Mouse (Mus musculus): ENCODE measurements around the gene Top2b. TPM values are rescaled to one million over a fixed set of nuclear protein-coding genes. Genes with fewer than 3 reads are reported as not detected.

The Top2b gene
- total RNA-seq (2021): 100 to 1,000 TPM in 1 of 2 experiments, 10 to 100 TPM in 1; 97.4 to 105 TPM

- peak; percentile 98 for DNase-seq
Measured at GRCm38 (mm10) chr14:16364878-16365337, at the start of gene Top2b. Gene Top2b (plus strand): TSS chr14:16365179.

DNA sequence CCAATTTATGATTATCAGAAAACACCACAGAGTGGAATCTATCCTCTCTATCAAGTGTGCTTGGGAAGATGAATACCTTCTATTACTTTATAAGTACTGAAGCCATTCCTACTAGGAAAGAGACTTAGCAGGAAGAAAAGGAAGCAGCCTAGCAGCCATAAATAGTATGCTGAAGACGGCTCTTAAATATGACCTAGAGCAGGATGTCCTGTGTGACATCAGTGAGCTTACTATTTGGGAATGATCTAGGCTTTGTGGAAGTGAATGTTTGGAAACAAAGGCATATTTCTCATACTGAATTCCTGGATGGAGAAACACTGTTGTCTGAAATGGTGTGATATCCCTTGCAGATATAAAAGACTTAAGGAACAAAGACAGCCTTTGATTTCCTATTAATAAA lies 48.3 kb upstream of the Top2b start:
- DNase-seq: no peak

DNA sequence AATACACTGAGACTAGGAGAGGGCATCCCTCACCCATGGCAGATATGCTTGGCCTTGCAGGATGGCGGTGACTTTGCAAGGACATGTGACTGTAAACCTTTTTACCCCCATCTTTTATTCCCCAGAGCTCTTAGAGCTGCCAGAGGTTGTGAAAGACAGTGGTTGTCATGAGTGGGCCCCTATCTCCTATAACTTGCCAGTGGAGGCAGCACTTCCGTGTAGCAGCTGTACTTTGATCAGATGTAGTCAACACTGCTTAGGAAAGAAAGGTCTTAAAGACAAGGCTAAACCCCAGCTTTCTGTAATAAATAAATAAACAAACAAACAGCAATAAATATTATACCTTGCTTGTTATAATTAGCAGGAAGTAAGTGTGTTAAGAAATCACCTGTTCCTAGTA lies 45.2 kb upstream of the Top2b start:
- DNase-seq: no peak

DNA sequence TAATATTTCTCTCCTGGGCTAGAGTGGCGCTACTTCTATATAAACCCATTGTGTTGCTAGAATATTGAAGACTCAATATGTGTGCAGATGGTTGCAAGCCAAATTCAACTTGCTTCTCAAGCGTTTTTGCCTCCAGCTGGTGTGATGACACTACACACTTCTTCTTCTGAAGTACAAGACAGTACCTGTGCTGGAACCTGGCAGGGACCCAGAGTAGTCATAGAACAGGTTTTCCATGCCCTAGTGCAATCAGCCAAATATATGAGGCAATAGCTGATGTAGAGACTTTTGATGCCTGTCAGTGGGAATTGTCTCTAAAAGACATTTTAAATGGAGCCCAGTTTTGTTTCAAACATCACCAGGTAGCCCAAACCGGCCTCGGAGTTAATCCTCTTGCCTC lies 40.6 kb upstream of the Top2b start:
- no peak for DNase-seq

- no peak for DNase-seq
Measured at GRCm38 (mm10) chr14:16325208-16325607, 39.8 kb upstream of the Top2b start.

DNA sequence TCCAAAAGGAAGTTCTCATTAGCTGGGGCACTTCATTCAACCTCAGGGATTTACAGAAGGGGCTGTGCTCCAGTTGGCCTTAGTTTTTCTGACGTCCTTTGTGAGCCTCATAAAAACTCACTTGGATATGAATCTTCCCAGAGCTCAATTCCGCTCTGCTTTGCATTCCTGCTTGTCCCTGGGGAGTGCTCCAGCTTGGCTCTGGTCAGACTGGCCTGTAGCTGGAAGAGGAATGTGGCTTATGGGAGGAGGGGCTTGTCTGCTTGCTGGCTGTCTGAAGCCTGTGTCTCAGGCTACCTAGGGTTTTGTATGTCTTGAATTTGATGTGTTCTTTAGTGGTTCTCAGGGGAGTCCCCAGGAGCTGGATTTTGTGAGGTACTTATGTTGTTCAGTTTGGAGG lies 36.4 kb upstream of the Top2b start:
- peak; percentile 75 for DNase-seq

- DNase-seq: no peak
Measured at GRCm38 (mm10) chr14:16328959-16329480, 36.0 kb upstream of the Top2b start.

DNA sequence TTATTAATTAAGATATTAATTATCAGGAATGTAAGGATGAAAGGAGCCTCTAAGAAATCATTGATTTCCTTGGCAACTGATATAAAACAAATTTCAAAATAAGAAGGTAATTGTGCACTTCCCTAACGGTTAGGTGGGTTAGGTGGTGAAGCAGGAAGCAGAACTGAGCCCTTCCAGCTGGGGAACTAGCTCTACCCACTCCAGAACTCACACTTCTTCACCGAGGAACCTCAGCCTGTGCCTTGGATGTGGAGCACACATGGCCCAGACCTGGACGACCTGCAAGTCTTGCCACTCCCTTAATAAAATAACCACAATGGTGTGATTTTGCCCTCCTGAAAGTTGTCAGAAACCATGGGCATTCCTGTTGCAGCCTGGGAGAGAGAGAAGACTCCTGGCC lies 35.2 kb upstream of the Top2b start:
- no peak for DNase-seq

DNA sequence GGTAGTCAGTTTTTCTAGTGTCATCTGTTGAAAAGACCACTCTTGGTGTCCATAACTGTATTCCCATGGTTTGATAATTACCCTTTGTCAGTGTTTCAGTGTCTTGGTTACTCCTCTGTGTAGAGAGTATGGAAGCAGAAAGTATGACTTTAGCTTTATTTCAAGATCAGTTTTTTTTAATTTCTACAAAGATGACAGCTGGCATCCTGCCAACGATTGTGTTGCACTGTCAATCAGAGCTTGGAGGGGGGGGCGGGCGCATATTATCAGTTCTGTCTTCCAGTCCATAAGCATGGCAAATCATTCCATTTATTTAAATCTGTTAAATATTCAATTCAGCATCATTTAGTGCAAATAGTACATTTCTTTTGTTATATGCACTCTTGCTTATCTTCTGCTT lies 30.7 kb upstream of the Top2b start:
- no peak for DNase-seq

GRCm38 (mm10) chr14:16335835-16336417 lies 29.1 kb upstream of the Top2b start:
- DNase-seq: no peak

DNA sequence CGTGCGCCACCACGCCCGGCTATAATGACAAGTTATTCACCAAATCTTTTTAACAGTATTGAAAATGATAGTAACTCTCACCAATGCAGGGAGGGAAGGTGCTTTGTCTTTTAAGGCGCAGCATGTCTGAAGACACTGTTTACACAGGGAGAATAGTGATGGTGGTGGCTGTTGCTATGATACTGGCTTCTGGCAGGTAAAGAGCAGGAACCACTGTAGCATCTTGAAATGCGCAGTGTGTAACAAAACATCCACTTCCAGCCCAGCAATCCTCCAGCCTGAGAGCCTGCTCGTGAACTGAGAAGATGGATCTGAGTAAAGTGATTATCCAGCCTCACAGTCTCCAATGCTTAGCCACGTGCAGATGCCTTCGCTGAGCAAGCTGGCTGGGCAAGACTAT lies 17.5 kb upstream of the Top2b start:
- no peak for DNase-seq

DNA sequence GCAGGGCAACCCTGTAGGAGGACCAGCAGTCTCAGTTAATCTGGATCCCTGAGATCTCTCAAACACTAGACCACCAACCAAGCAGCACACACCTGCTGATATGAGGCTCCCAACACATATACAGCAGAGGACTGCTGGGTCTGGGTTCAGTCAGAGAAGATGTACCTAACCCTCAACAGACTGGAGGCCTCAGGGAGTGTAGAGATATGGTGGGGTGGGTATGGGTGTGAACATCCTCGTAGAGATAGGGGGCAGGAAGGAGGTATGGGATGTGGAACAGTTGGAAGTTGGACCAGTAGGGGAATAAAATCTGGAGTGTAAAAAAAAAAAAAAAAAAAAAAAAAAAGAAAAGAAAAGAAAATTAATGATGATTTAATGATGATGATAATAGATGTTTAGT lies 5.3 kb upstream of the Top2b start:
- DNase-seq: no peak

DNA sequence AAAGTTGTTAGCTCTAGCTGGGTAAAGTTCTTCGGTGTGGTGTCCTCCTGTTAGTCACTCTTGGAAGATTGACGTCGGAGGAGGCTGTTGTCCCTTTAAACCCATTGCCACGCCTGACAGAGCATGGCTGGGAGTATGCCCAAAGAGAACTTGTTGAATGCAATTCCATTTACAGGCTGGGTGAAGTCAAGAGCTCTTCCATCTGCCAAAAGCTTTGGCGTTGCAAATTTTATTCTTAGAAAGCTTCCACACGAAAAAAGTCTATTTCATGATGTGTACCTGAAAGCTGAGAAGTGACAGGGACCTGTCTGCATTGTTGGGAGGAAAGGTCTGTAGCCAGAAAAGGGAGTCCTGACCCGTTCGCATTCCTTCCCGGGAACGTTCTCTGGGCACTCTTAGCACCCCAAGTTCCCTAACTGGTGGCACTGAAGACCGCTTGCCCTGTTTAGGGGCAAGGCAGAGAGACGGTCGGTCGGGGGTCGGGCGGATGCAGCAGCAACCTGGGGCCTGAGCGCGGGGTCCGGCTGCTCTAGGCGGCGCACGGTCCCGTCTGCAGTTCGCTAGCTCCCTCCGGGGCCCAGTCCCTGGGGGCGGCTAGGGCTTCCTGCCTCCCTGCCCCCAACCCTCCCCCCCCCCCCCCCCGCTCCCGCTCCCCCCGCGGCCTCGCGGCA lies 683 bp upstream of the Top2b start:
- DNase-seq: peak; percentile 49

DNA sequence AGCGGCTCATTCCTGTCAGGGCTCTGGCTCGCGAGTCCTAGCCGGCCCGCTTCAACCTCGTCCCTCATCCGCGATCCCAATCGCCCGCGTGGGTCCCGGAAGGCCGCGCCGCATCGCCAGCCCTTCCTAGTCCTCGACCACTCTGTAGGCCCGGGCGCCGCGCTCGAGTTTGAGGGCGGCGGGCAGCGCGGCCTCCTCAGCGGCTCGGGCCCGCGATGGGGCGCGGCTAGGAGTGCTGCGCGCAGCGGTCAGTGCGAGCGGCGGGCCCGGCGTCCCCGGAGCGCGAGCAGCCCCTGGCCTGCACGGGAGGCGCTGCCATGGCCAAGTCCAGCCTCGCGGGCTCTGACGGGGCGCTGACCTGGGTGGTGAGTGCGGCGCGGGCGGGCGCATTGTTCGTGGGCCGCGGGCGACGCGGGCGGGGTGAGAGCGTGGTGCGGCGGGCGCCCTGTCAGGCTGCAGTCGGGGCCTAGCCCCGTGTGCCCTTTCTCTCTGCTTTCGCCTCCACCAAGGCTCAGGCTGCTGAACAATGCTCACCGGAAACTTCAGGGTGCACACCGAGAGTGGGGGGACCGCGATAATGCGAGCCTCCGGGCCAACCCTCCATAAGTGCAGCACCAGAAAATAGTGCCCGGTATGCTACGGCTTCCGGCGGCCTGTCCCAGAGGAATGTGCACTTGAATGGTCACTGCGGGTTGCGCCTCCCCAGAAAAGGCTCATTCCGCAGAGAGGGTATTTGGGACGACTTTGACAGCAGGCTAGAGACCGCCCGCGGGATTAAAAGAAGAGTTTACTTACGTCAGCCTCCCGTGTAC lies 589 bp downstream of the Top2b start:
- DNase-seq: peak; percentile 74

DNA sequence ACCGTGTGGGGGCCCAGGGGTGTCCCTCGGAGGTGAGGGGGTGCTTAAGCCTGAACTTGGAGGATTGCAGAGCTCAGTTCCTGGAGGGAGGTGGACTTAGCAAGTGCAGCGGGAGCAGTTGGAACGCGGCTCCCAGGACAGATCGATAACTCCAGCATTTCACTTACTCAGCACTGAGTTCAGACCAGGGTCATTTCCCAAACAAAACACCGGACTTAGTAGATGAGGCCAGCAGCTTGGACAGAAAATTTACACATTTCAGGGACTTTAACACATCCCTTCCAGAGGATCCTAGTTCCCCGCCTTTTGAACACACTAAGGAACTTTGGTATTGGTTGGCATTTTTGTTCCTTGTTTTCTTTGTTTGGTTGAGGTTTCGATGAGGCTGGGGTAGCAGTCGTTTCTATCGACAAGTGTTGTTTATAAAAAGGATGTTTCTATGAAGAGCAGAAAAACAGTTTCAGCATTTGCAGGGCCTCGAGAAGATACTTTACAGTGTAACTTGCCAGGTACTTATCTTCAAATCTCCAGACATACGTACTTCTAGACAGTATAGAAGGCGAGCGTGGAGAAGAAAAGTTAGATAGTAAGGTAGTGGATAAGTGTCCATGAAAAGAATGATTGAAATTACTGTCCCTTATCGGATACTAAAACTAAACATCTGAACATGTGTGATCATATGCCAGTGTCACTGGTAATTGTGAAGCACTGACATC lies 1.4 kb downstream of the Top2b start:
- no peak for DNase-seq

DNA sequence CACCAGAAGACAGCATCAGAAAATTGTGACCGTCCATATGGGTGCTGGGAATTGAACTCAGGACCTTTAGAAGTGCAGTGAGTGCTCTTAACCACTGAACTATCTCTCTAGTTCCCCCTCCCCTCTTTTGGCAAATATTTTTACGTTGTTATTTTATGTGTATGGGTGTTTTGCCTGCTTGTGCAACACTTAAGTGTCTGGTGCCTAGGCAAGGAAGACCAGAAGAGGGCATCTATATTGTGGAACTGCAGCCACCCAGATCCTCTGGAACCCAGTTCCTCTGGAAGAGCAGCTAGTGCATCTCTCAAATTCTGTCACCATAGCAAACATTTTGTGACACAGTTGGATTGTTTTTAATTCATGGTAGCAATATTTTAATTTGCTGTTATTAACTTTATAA lies 2.0 kb downstream of the Top2b start:
- DNase-seq: no peak

GRCm38 (mm10) chr14:16372761-16373160 lies 7.8 kb downstream of the Top2b start:
- no peak for DNase-seq

DNA sequence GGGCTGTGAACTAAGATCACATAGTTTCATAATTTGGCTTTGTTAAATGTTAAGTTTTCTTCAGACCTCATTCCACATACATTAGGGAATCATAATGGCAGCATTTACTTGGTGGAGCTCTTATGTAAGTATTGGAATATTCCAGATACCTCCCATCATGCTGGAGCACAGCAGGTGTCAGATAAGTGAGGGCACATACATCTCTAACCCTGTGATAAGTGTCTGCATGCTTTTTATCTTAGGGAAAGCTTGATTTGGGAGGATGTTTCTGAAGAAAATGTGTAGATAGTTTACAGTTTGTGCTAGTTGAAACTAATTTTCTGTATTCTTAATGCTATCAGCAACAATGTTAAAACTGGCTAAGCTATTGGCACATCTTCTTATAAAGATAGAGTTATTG lies 8.2 kb downstream of the Top2b start:
- DNase-seq: no peak

GRCm38 (mm10) chr14:16379917-16380570 lies 15.1 kb downstream of the Top2b start:
- peak; percentile 54 for DNase-seq

DNA sequence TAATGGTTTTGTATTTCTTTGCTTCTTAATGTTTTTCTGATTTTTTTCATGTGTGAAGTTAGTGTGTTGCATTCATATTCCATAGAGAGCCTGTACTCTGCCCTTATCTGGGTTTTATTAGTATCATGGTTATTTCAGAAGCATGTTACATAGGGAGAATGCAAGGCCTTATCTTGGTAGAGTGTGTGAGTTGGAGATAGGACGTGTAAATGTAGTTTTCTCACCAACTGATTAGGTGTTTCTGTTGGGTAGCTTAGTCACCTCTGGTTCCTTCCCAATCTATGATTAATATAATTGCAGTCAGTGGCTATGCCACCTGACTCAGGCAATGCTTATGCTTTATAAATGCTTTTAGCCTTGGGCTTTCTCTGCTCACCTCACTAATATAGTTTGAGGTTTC lies 19.8 kb downstream of the Top2b start:
- no peak for DNase-seq

DNA sequence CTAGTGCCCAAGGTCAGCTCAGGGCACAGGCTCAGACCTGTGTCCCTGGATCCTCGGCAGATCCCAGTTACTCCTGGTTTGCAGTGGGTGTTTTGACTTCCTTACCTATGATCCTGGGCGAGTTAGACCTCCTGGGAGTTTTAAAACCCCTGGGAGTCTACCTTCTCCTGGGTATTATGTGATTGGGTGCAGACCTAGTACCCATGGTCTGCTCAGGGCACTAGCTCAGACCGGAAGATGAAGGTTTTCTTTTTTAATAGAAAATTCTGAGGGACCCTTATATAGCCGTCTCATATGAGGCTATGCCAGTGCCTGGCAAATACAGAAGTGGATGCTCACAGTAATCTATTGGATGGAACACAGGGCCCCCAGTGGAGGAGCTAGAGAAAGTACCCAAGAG lies 40.2 kb downstream of the Top2b start:
- no peak for DNase-seq

DNA sequence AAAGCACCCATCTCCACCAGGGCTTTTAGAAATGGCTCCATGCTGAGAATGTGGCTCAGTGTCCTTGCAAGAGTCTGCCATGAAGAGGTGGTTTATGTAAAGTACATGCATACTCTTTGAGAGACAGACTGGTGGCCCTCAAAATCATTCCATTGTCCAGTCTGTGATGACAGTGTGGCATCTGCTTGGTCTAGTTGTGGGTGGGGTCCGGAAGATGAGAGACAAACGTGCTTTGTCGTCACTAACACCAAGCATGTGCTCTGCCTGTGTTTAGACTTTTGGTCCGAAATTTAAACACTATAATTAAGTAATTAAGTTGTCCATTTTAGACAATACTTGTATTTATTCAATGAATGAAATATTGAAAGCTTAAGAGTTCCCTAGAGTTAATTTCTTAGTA lies 49.2 kb downstream of the Top2b start:
- DNase-seq: no peak
